Comparison of ENCODE assay signal across 8 mouse cellular contexts in genomic region chr2:165883006-165883405, GRCm38 (mm10). TPM values are rescaled to one million over a fixed set of nuclear protein-coding genes. Genes with fewer than 3 reads are reported as not detected.
A peak's percentile ranks its signal among the peaks of the same experiment; 100 is the strongest.
DNase-seq lines count a peak whose midpoint lies in the region; ATAC-seq and TF ChIP-seq lines count a peak whose summit lies in the region.

No protein-coding gene starts in this region.

- peak overlapping the region; percentile 73 for H3K4me2 ChIP-seq in hindbrain, embryonic 15.5 days
- H3K4me2 ChIP-seq in liver, embryonic 14.5 days (ENCODE audit: low read depth): peak overlapping the region; percentile 79
- peak overlapping the region; percentile 73 for H3K4me2 ChIP-seq in neural tube, embryonic 15.5 days

- no peak for TF ChIP-seq CTCF in spleen, adult 2 months (IDR thresholded peaks at IDR 0.05; ENCODE audit: extremely low read depth, insufficient read depth, insufficient read length, insufficient replicate concordance)
- TF ChIP-seq CTCF in liver, embryonic 14.5 days (IDR thresholded peaks at IDR 0.05; ENCODE audit: low read depth): peak; percentile 38

- ATAC-seq in hindbrain, embryonic 15.5 days (ENCODE audit: low FRiP score, low read depth): no peak
- ATAC-seq in liver, embryonic 14.5 days (ENCODE audit: insufficient read depth): no peak
- ATAC-seq in neural tube, embryonic 15.5 days (ENCODE audit: low FRiP score): no peak

- no peaks in the 10 kb centered on the region for H3K27me3 ChIP-seq in spleen, adult 2 months (ENCODE audit: control insufficient read depth, insufficient read depth, low read length)
- no peaks in the 10 kb centered on the region for H3K27me3 ChIP-seq in erythroblast, embryonic 14.5 days (ENCODE audit: control insufficient read depth)
- no peaks in the 10 kb centered on the region for H3K27me3 ChIP-seq in hindbrain, embryonic 15.5 days
- no peaks in the 10 kb centered on the region for H3K27me3 ChIP-seq in liver, embryonic 14.5 days (ENCODE audit: control insufficient read depth, insufficient read depth, low read length)
- no peaks in the 10 kb centered on the region for H3K27me3 ChIP-seq in neural tube, embryonic 15.5 days (replicated peaks)

- peak overlapping the region; percentile 46 for H3K9ac ChIP-seq in hindbrain, embryonic 15.5 days
- H3K9ac ChIP-seq in liver, embryonic 14.5 days (replicated peaks): peak overlapping the region; percentile 67
- peak overlapping the region; percentile 53 for H3K9ac ChIP-seq in neural tube, embryonic 15.5 days (replicated peaks)

- H3K27ac ChIP-seq in spleen, adult 2 months (ENCODE audit: insufficient read depth, low read length): peak overlapping the region; percentile 80
- peak overlapping the region; percentile 100 for H3K27ac ChIP-seq in hindbrain, embryonic 15.5 days (replicated peaks)
- H3K27ac ChIP-seq in liver, embryonic 14.5 days: peak overlapping the region; percentile 91
- peak overlapping the region; percentile 99 for H3K27ac ChIP-seq in neural tube, embryonic 15.5 days (replicated peaks)

- TF ChIP-seq EP300 in liver, embryonic 14.5 days (IDR thresholded peaks at IDR 0.05; ENCODE audit: low read depth): no peak

- H3K36me3 ChIP-seq in spleen, adult 2 months (ENCODE audit: control insufficient read depth, insufficient read depth, low read length): peaks cover 5% of the 10 kb centered on the region
- peaks cover 72% of the 10 kb centered on the region for H3K36me3 ChIP-seq in erythroblast, embryonic 14.5 days (ENCODE audit: control insufficient read depth)
- no peaks in the 10 kb centered on the region for H3K36me3 ChIP-seq in hindbrain, embryonic 15.5 days
- peaks cover 19% of the 10 kb centered on the region for H3K36me3 ChIP-seq in liver, embryonic 14.5 days (replicated peaks; ENCODE audit: control insufficient read depth, insufficient read depth, low read depth)
- no peaks in the 10 kb centered on the region for H3K36me3 ChIP-seq in neural tube, embryonic 15.5 days

- H3K4me1 ChIP-seq in spleen, adult 2 months (ENCODE audit: control insufficient read depth, insufficient read depth, insufficient read length): peaks cover 39% of the 10 kb centered on the region
- peaks cover 93% of the 10 kb centered on the region for H3K4me1 ChIP-seq in erythroblast, embryonic 14.5 days (ENCODE audit: control insufficient read depth)
- peaks cover 96% of the 10 kb centered on the region for H3K4me1 ChIP-seq in hindbrain, embryonic 15.5 days (replicated peaks)
- H3K4me1 ChIP-seq in liver, embryonic 14.5 days (replicated peaks; ENCODE audit: control insufficient read depth in 2 of 2, insufficient read depth in 2 of 2, low read length in 1 of 2): peaks cover 55 to 80% of the 10 kb centered on the region in 2 experiments
- H3K4me1 ChIP-seq in neural tube, embryonic 15.5 days: peaks cover 97% of the 10 kb centered on the region

- no peaks in the 10 kb centered on the region for H3K9me3 ChIP-seq in erythroblast, embryonic 14.5 days (ENCODE audit: control insufficient read depth, low read length)
- no peaks in the 10 kb centered on the region for H3K9me3 ChIP-seq in hindbrain, embryonic 15.5 days
- no peaks in the 10 kb centered on the region for H3K9me3 ChIP-seq in liver, embryonic 14.5 days (ENCODE audit: control insufficient read depth, low read length)
- H3K9me3 ChIP-seq in neural tube, embryonic 15.5 days (replicated peaks): no peaks in the 10 kb centered on the region

- DNase-seq in spleen, adult 2 months (ENCODE audit: low read depth in 1 of 2, low spot score in 2 of 2): peak in 1 of 2 experiments; percentile 16
- no peak for DNase-seq in spleen, adult 12 weeks (ENCODE audit: low spot score)
- DNase-seq in liver, embryonic 14.5 days (ENCODE audit: low read depth in 3 of 3, low spot score in 3 of 3): no peak
- DNase-seq in right cerebral cortex, postnatal 25 days: no peak
- no peak for DNase-seq in left cerebral cortex, adult 11 months (ENCODE audit: low spot score)

- H3K4me3 ChIP-seq in spleen, adult 2 months (ENCODE audit: extremely low read depth, insufficient read depth, insufficient read length): peak overlapping the region; percentile 46; the same call in 1 of the 2 replicates
- H3K4me3 ChIP-seq in erythroblast, embryonic 14.5 days (replicated peaks): peak overlapping the region; percentile 75
- peak overlapping the region; percentile 37 for H3K4me3 ChIP-seq in hindbrain, embryonic 15.5 days
- peak overlapping the region; percentile 54 to 70 for H3K4me3 ChIP-seq in liver, embryonic 14.5 days (ENCODE audit: insufficient read depth in 1 of 2, low read depth in 2 of 2, low read length in 2 of 2)
- H3K4me3 ChIP-seq in neural tube, embryonic 15.5 days (replicated peaks): peak overlapping the region; percentile 38

- TF ChIP-seq POLR2A in spleen, adult 2 months (IDR thresholded peaks at IDR 0.05; ENCODE audit: low read depth, low read length): no peak

- WGBS in spleen, adult 2 months: 13% methylated on average over 6 of the region's 6 CpGs
- 20% methylated on average over 6 of the region's 6 CpGs for WGBS in hindbrain, embryonic 15.5 days
- 7% methylated on average over 6 of the region's 6 CpGs for WGBS in liver, embryonic 14.5 days (ENCODE audit: insufficient replicate concordance)
- 8% methylated on average over 6 of the region's 6 CpGs for WGBS in neural tube, embryonic 15.5 days

RNA-seq across cellular contexts. Expression of gene Zmynd8, which starts 15.8 kb away (rescaled TPM):
- polyA plus RNA-seq in spleen, adult 2 months (2012; rRNA removed): 25.0 and 25.4 TPM in 2 replicates
- 5.2 and 5.3 TPM in 2 replicates for polyA plus RNA-seq in erythroblast, embryonic 14.5 days (2012)
- polyA plus RNA-seq in hindbrain, embryonic 15.5 days (2015; fragmentation: Nextera tagmentation; extraction: Ambion mirVana): 71.8 and 79.2 TPM in 2 replicates
- 13.5 and 17.7 TPM in 2 replicates for polyA plus RNA-seq in liver, embryonic 14.5 days (2012; rRNA removed)
- polyA plus RNA-seq in liver, embryonic 14.5 days (2014; fragmentation: Nextera tagmentation; extraction: Ambion mirVana): 16.3 and 18.5 TPM in 2 replicates
- polyA plus RNA-seq in neural tube, embryonic 15.5 days (2015; fragmentation: Nextera tagmentation; extraction: Ambion mirVana): 79.3 and 79.5 TPM in 2 replicates
